Mouse (Mus musculus) limb, embryonic 12.5 days (tissue): ENCODE results near the gene Resf1. TPM values are rescaled to one million over a fixed set of nuclear protein-coding genes. Genes with fewer than 3 reads are reported as not detected.

ENCODE experiments used
- ATAC-seq: fragments of 200-750 bp; cut with Nextera tagmentation; 2 replicates; pipeline ENCODE4 v1.8.0; 2017; ENCODE audit warnings: low read depth, moderate TSS enrichment; ENCODE audit not compliant: insufficient number of reproducible peaks, insufficient read depth, low FRiP score, low TSS enrichment
- H3K27ac ChIP-seq: fragments of 300-500 bp; sonication (generic); 2 replicates; pipeline ENCODE4 v1.5.1; 2016; ENCODE audit warnings: mild to moderate bottlenecking, moderate library complexity
- H3K27me3 ChIP-seq: fragments of 300-500 bp; sonication (generic); 2 replicates; pipeline ENCODE4 v1.6.1; 2016; ENCODE audit warnings: mild to moderate bottlenecking, moderate library complexity
- H3K36me3 ChIP-seq: fragments of 300-500 bp; sonication (generic); 2 replicates; pipeline ENCODE4 v1.6.1; 2016; ENCODE audit warnings: mild to moderate bottlenecking, moderate library complexity
- H3K4me1 ChIP-seq: fragments of 300-500 bp; sonication (generic); replicated peaks from 2 replicates; pipeline ENCODE4 v1.6.1; 2016
- H3K4me2 ChIP-seq: fragments of 300-500 bp; sonication (generic); 2 replicates; pipeline ENCODE4 v1.6.1; 2016; ENCODE audit warnings: mild to moderate bottlenecking, moderate library complexity
- H3K4me3 ChIP-seq: fragments of 300-500 bp; sonication (generic); replicated peaks from 2 replicates; pipeline ENCODE4 v1.5.1; 2016; ENCODE audit warnings: mild to moderate bottlenecking
- H3K9ac ChIP-seq: fragments of 300-500 bp; sonication (generic); replicated peaks from 2 replicates; pipeline ENCODE4 v1.6.1; 2016; ENCODE audit warnings: mild to moderate bottlenecking, moderate library complexity
- H3K9me3 ChIP-seq: fragments of 300-500 bp; sonication (generic); 2 replicates; pipeline ENCODE4 v1.6.1; 2016; ENCODE audit warnings: mild to moderate bottlenecking, moderate library complexity
- WGBS: fragments of 180-500 bp; shearing (Covaris S2); methylation state at CpG from one replicate; pipeline ENCODE4 v1.1.7; 2016; 5-methylcytosine and 5-hydroxymethylcytosine counted together
- polyA plus RNA-seq: library from polyadenylated mRNA; unstranded; fragments of >200 nt; fragmentation: Nextera tagmentation; extraction: Ambion mirVana; gene quantifications from 2 replicates; pipeline ENCODE4 v1.2.1, GENCODE M21; 2016

Resf1 gene
- polyA plus RNA-seq, 1 experiment from 2014 or later: 61.7 TPM

DNA sequence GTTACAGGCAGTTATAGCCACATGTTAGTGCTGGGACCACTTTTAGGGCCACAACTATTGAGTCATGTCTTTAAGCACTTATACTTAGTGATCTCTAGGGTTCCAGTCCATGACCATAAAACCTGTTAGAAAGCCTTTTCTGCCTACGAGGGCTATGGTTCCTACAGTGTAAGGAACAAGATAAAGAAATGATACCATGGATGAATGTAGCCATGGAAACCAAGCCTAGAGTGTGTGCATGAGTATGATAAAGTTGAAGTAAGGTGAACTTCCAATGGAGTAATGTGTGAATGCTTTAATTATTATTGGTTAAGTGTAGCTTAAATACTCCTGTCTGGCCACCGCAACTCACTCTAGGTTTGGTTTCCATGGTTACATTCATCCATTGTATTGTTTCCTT is 1.8 kb downstream of the Resf1 start:
- Histone ChIP-seq H3K9me3 (no peaks in the 10 kb centered on the region), H3K9ac (no peak overlapping the region), H3K4me2 (peak overlapping the region; percentile 61), H3K4me1 (peaks cover 11% of the 10 kb centered on the region), H3K27ac (no peak overlapping the region), H3K27me3 (no peaks in the 10 kb centered on the region), H3K36me3 (peaks cover 42% of the 10 kb centered on the region), H3K4me3 (peak overlapping the region; percentile 80)
- 89% methylated on average over 2 of the region's 2 CpGs for WGBS
- no peak for ATAC-seq

DNA sequence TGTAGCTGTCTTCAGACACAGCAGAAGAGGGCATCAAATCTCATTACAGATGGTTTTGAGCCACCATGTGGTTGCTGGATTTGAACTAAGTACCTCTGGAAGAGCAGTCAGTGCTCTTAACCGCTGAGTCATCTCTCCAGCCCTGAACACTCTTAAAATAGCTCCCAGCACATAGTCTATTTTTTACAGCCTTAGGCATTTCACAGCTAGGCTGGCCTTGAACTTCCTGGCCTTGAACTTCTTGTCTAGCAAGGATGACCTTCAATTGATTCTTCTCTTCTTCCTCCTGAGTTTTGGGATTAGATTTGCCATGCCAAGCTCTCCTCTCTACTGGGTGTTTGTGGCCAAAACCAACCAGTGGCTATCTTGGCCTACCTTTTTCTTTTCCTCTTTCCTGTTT is 2.6 kb downstream of the Resf1 start:
- Histone ChIP-seq H3K4me1 (peaks cover 11% of the 10 kb centered on the region), H3K9me3 (no peaks in the 10 kb centered on the region), H3K27me3 (no peaks in the 10 kb centered on the region), H3K4me3 (no peak overlapping the region), H3K4me2 (no peak overlapping the region), H3K9ac (no peak overlapping the region), H3K36me3 (peaks cover 48% of the 10 kb centered on the region), H3K27ac (no peak overlapping the region)
- 88% methylated on average over 1 of the region's 1 CpGs for WGBS
- ATAC-seq: no peak

DNA sequence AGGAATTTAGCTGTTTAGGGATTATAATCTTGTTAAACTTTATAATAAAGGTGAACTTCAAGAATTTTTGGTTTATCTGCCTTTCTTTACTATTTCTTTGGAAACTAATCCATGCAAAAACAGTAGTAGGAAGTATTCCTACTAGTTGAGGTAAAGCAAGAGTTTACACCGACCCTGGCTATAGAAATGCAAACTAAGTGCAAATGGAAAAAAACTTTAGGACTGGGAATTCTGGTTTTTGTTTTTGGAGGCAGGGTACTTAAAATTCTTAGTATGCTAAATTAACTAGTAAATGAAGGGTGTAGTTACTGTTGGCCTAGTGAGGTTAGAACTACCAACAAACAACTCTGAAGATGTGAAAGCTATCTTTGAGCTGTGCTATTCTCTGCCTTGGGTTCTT is 3.0 kb downstream of the Resf1 start:
- no peak for ATAC-seq
- Histone ChIP-seq H3K9me3 (no peaks in the 10 kb centered on the region), H3K36me3 (peaks cover 53% of the 10 kb centered on the region), H3K4me3 (no peak overlapping the region), H3K4me1 (peaks cover 11% of the 10 kb centered on the region), H3K4me2 (no peak overlapping the region), H3K27me3 (no peaks in the 10 kb centered on the region), H3K27ac (no peak overlapping the region), H3K9ac (no peak overlapping the region)
- WGBS: 61% methylated on average over 1 of the region's 1 CpGs

DNA sequence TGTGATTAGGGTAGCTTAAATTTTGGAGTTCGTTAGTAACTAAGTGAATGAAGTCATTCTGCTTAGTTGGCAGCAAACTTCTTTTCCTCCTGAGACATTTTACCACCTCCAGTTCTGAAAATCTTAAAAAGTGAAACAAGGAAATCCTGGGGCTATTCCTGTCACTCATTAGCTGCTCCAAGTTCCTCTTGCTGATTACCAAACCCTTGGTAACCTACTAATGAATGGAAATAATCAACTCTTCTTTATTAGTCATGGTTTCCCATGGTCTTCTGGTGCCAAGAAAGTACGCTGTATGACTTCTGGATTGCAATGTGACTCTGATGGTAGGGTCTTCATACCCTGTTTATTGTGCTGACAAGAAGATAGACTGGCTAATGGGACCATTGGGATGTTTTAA is 5.7 kb downstream of the Resf1 start:
- Histone ChIP-seq H3K9ac (no peak overlapping the region), H3K4me1 (peaks cover 11% of the 10 kb centered on the region), H3K4me2 (no peak overlapping the region), H3K9me3 (no peaks in the 10 kb centered on the region), H3K36me3 (peaks cover 74% of the 10 kb centered on the region), H3K4me3 (no peak overlapping the region), H3K27ac (no peak overlapping the region), H3K27me3 (no peaks in the 10 kb centered on the region)
- WGBS: 58% methylated on average over 2 of the region's 2 CpGs
- ATAC-seq: no peak

DNA sequence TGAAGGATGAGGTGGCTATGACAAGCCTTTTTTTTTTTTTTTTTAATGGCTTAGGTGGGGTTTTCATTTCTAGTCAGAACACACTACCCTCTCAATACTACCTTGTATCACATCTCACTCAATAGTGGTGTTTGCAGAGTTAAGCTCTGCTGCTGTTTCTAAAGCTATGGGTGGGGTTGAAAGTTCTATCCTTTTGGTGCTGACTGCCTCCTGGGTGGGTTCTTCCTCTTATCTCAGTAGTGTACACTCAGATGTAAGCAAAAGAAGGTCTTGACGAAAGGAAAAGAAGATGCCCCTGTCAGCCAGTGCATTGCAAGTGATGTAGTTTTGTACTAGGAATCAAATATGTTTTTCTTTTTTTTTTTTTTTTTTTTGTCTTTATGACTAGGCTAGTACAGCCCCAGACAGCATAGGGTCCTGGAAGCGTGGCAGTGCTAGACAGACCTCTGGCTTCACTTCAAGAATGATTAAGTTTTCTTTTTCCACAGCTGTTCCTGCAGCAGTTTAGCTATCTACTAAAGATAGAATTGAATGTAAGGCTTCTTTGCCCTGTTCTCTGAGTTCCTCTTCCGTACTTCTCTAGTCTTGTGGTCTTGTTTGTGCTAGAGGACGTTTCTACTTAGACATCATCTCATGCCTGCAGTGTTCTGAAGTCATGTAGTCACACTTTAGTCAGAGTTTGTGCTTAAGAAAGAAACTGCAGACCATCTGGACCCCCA is 14.5 kb downstream of the Resf1 start:
- Histone ChIP-seq H3K27ac (no peak overlapping the region), H3K9me3 (no peaks in the 10 kb centered on the region), H3K4me3 (no peak overlapping the region), H3K4me2 (no peak overlapping the region), H3K9ac (no peak overlapping the region), H3K4me1 (no peaks in the 10 kb centered on the region), H3K36me3 (peaks cover 88% of the 10 kb centered on the region), H3K27me3 (no peaks in the 10 kb centered on the region)
- no peak for ATAC-seq
- WGBS: 92% methylated on average over 4 of the region's 4 CpGs

DNA sequence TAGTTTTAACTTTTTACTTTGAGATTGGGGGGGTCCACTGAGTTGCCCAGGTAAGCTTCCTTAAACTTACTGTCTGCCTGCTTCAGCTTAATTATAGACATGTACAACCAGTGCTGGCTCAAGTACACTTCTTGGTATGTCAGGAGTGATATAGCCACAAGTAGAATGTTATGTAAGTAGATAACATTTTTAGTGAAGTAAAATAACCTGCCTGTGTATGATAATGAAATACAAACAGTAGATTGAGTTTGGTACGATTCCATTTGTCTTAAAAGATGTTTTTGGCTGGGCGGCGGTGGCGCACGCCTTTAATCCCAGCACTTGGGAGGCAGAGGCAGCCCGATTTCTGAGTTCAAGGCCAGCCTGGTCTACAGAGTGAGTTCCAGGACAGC is 15.0 kb downstream of the Resf1 start:
- H3K4me2 ChIP-seq: no peak overlapping the region
- no peaks in the 10 kb centered on the region for H3K9me3 ChIP-seq
- no peak overlapping the region for H3K27ac ChIP-seq
- WGBS: 92% methylated on average over 6 of the region's 6 CpGs
- H3K9ac ChIP-seq: no peak overlapping the region
- H3K4me3 ChIP-seq: no peak overlapping the region
- H3K27me3 ChIP-seq: no peaks in the 10 kb centered on the region
- ATAC-seq: no peak
- H3K4me1 ChIP-seq: no peaks in the 10 kb centered on the region
- peaks cover 90% of the 10 kb centered on the region for H3K36me3 ChIP-seq

DNA sequence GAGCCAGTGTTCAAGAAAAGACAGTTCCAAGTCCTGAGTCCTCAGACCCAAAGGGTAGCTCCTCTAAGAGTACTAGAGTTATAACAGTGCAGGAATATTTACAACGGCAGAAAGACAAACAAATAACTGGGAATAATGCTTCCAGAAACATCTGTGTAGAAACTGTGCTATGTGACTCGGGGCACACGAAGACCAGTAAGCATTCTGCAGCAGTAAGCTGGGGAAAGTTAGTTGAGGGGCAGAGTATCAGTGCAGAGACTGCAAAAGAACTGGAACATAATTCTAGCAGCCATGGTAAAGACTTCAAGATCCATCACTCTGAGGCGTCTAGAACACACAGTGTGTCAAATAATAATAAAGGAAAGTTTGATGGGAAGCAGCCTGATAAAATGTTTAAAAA is 19.9 kb downstream of the Resf1 start:
- WGBS: 92% methylated on average over 4 of the region's 4 CpGs
- Histone ChIP-seq H3K36me3 (peaks cover 85% of the 10 kb centered on the region), H3K9ac (no peak overlapping the region), H3K9me3 (no peaks in the 10 kb centered on the region), H3K4me1 (no peaks in the 10 kb centered on the region), H3K27me3 (no peaks in the 10 kb centered on the region), H3K27ac (no peak overlapping the region), H3K4me3 (no peak overlapping the region), H3K4me2 (no peak overlapping the region)
- ATAC-seq: no peak

DNA sequence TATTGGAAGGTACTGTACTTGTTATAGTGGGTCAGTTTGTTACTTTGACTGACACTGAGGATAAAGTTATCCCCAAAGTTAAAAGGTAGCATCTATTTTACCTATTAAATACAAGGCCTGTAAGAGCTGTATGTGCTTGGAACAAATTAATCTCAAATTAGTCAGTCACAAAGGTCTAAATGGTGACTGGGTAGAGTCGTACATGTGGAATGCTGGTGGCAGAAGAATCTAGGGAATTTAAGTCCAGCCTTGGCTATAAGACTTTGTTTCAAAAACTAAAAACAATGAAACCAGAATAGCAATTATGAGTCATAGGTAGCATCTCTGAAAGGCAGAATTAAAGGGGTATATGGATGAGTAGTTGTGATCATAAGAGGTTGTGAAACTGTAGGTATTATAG is 21.1 kb downstream of the Resf1 start:
- Histone ChIP-seq H3K4me3 (no peak overlapping the region), H3K4me1 (no peaks in the 10 kb centered on the region), H3K27ac (no peak overlapping the region), H3K36me3 (peaks cover 90% of the 10 kb centered on the region), H3K9me3 (no peaks in the 10 kb centered on the region), H3K27me3 (no peaks in the 10 kb centered on the region), H3K4me2 (no peak overlapping the region), H3K9ac (no peak overlapping the region)
- WGBS: 85% methylated on average over 1 of the region's 1 CpGs
- ATAC-seq: no peak

DNA sequence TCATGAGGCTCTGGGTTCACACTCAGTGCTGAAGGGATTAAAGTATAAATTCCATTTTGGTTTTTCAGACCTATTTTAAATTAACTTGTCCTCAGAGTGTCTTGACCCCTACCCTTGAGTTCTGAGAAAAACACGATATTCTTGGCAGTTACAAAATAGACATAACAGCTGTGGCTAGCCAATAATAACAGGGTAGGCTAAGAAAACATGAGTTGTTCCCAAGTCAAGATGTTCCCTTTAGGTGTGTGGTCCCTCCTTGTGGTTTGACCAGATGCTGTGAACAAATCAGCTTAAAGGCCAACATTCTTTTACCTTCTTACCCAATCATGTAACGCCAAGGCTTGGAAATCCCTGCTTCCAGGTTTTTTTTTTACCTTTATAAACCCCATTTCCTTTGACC is 23.8 kb downstream of the Resf1 start:
- Histone ChIP-seq H3K36me3 (peaks cover 85% of the 10 kb centered on the region), H3K4me3 (no peak overlapping the region)
- no peak for ATAC-seq

DNA sequence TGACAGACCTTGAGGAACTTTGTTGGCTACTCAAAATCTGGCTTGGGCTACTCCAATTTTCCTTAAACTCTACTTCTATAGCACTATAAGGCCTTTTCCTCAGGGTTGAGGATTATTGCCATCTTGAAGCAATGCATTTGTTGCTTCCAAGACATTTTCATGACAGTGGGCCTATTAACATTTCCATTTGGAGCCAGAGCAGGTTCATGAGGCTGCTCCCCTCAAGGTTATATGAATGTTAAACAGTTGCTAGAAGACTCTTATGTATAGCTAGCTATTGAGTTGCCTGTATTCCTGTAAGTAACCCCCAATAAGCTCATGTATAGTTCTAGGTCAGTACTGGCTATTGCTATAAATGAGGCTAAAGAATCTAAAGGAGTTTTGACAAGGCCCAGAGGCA is 28.8 kb downstream of the Resf1 start:
- Histone ChIP-seq H3K4me2 (no peak overlapping the region), H3K4me3 (no peak overlapping the region), H3K9ac (no peak overlapping the region), H3K27me3 (no peaks in the 10 kb centered on the region), H3K36me3 (peaks cover 44% of the 10 kb centered on the region), H3K9me3 (peaks cover 6% of the 10 kb centered on the region; the same call in 1 of the 2 replicates), H3K4me1 (no peaks in the 10 kb centered on the region), H3K27ac (no peak overlapping the region)
- ATAC-seq: no peak

More for the DNA sequence above, 23.8 kb downstream of the Resf1 start:
- Histone ChIP-seq H3K4me1 (no peaks in the 10 kb centered on the region), H3K9me3 (no peaks in the 10 kb centered on the region), H3K4me2 (no peak overlapping the region), H3K27me3 (no peaks in the 10 kb centered on the region), H3K27ac (no peak overlapping the region), H3K9ac (no peak overlapping the region)
- 86% methylated on average over 2 of the region's 2 CpGs for WGBS

DNA sequence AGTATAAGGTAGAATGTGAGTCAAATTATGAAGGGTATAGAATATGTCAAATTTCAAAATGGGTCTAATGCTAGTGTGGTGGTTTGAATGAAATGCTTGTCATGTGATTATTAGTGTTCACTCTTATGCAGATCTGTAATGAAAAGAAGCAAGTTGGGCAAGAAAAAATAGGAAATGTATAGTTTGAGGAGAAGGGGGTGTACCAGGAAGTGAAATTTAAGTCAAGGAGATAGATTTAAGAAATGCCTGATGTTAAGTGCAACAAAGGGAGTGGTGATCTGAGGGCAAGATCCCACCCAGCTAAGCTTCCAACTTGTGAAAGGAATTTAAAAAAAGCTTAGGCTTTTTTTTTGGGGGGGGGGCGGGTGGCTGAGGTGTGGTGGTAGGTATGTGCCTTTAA is 29.4 kb downstream of the Resf1 start:
- no peak overlapping the region for H3K27ac ChIP-seq
- WGBS: 94% methylated on average over 1 of the region's 1 CpGs

DNA sequence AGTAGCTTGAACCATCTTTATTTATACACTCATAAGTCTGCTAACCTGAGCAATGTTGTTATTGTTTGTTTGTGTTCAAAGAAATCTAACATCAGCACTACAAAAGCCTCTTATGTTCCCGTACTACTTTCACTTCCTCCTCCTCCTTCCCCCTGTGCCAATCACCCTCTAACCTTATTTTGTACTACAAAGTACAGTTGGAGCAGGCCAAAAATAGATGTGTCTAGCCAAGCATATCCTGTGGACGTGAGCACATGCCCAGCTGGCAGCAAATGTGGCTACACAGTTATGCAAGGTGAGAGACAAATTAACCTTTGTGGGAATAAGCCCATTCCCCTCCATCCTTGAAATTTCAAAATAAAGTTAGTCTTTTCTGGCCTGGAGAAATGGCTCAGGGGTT is 34.6 kb downstream of the Resf1 start:
- Histone ChIP-seq H3K4me1 (no peaks in the 10 kb centered on the region), H3K9me3 (peaks cover 6% of the 10 kb centered on the region; the same call in 1 of the 2 replicates), H3K27ac (no peak overlapping the region), H3K36me3 (no peaks in the 10 kb centered on the region), H3K4me2 (no peak overlapping the region), H3K27me3 (no peaks in the 10 kb centered on the region), H3K4me3 (no peak overlapping the region), H3K9ac (no peak overlapping the region)
- 74% methylated on average over 2 of the region's 2 CpGs for WGBS
- ATAC-seq: no peak

More for the DNA sequence above, 29.4 kb downstream of the Resf1 start:
- H3K9me3 ChIP-seq: peaks cover 6% of the 10 kb centered on the region; the same call in 1 of the 2 replicates
- no peaks in the 10 kb centered on the region for H3K27me3 ChIP-seq
- no peak overlapping the region for H3K4me3 ChIP-seq
- H3K4me1 ChIP-seq: no peaks in the 10 kb centered on the region
- H3K36me3 ChIP-seq: peaks cover 38% of the 10 kb centered on the region
- ATAC-seq: no peak
- H3K4me2 ChIP-seq: no peak overlapping the region
- H3K9ac ChIP-seq: no peak overlapping the region
